Mouse (Mus musculus) bone marrow, adult 2 months (tissue): ENCODE data around the gene Aes.

Source experiments
- CTCF ChIP-seq: fragments of 200-500 bp; IDR thresholded peaks from 2 replicates; pipeline ENCODE4 v1.5.1; 2011; ENCODE audit warnings: low read length, control low read depth; ENCODE audit not compliant: control insufficient read depth, insufficient read depth
- POLR2A ChIP-seq: fragments of 200-500 bp; IDR thresholded peaks from 2 replicates; pipeline ENCODE4 v1.6.1; 2011; ENCODE audit warnings: low read depth, mild to moderate bottlenecking, control low read depth, low read length, borderline replicate concordance; ENCODE audit not compliant: control insufficient read depth

DNA sequence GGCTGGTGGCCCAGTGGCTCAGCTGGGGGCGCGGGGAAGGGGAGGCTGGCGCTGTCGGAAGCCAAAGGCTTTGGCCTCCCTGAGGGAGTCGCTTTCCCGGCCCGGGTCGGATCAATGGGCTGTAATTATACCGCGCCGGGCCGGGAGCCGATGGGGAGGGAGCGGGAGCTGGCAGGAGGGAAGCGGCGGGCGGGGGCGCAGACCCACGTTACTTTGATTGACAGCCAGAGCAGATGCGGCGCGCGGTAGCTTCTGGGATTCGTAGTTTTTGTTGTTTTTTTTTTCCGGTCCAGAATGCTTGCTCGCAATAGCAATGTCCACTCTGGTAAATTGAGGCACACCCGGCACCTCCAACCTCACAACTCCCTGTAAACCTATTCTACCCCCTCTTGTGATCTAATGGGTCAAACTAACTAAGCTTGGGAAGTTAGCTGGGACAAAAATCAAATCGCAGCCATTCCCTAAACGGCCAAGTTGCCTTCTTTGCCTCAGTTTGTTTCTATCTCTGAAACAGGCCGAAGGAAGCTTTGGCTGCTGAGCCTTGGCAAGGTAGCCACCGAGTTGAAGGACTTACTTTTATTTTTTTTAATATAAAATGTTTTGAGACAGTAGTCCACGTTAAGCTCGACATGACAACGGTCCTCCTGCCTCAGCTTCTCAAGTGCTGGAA is 11.7 kb downstream of the Aes start:
- TF ChIP-seq CTCF, result no peak
- TF ChIP-seq POLR2A, result no peak
